Mouse (Mus musculus): Measurements from ENCODE around the gene Nacc2.
A peak's percentile ranks its signal among the peaks of the same experiment; 100 is the strongest.

The Nacc2 gene

DNA sequence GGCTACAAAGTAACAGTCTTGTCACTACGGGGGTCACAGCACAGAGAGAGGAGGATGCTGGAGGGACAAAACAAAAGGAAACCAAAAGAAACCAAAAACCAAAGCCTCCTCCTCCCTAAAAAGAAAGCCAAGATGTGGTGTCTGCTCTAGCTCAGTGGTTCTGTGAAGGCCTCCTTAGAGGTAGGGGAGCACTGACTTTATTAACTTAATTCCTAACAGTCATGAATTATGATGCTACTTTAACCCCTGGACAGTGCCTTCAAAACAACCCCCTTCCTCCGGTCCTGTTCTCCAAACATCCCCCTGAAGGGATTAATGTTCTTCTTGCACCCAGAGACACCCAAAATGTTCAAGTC lies 67.3 kb downstream of the Nacc2 start:
- DNase-seq (ENCODE audit: low spot score) = no peak

GRCm38 (mm10) chr2:26055046-26055746 lies 67.8 kb downstream of the Nacc2 start:
- DNase-seq (ENCODE audit: low spot score) = peak; percentile 62

DNA sequence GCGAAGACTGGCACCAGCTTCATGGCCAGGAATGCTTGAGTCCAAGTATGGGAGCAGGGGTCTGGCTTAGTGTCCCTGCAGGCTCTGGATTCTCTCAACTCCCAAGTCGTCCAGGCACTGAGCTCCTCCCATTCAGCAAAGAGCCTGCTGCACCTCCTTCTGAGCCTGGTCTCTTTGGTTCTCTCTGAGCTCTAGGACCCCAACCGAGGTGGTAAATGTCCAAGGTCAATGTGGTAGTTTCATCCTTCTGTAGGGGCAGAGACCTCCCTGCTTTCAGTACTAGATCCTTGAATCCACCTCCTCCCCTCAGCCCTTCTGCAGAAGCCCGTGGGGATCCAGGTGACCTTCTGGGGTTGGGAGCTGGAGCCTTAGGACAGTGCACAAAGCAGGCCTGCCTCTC lies 70.2 kb downstream of the Nacc2 start:
- DNase-seq (ENCODE audit: low spot score) = no peak

- no peak for DNase-seq (ENCODE audit: low spot score)
Measured at GRCm38 (mm10) chr2:26048816-26049215, 74.2 kb downstream of the Nacc2 start.

DNA sequence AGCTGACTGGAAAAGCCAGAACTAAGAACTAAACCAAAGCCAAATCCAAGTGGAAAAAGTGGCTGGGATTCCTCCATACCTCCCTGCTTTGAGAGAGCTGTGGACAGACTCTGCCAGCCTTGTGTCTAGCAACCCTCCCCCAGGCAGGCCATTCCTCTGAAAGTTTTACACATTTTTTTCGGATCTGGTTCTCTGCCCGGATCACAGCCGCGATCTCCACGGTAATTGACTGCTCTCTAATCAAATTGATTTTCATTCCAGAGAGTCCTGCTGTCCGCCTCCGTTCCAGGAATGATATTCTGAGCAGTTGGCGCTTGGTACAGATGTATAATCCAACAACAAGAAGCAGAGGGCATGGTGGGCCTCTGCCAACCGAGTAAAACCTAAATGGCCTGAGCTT lies 78.8 kb downstream of the Nacc2 start:
- peak; percentile 31 for DNase-seq (ENCODE audit: low spot score)

DNA sequence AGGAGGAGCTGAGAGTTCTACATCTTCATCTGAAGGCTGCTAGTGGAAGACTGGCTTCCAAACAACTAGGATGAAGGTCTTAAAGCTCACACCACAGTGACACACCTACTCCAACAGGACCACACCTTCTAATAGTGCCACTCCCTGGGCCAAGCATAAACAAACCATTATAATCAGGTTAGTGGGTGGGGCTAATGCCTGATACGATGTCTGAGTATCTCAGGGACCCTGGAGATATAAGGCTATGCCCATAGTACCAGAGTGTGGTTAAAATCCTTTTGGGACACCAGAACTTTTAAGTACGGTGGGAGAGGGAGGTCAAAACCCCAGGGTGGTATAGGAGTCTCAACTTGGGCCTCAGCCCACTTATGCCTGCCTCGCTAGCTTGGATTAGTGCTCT lies 80.4 kb downstream of the Nacc2 start:
- DNase-seq (ENCODE audit: low spot score) = no peak

GRCm38 (mm10) chr2:26041163-26041810 lies 81.7 kb downstream of the Nacc2 start:
- DNase-seq (ENCODE audit: low spot score) = no peak

DNA sequence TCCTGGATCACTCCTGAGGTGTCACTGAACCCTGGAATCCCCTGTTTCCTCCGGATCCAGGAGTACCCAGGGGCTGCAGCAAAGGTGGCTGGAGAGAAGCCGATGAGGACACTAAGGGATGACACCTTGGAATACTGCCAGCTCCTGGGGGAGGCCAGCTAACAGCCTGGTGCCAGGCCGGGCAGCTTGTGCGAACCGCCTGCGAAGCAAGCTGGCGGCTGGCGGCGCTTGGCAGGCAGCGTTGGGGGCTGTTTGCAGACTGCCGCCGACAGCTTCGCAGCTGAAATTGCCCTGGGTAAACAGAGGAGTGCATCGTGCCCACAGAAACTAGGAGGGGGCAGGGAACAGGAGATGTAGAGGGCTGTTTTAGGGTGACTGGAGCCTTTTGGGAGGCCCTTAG lies 83.1 kb downstream of the Nacc2 start:
- peak; percentile 69 for DNase-seq (ENCODE audit: low spot score)

DNA sequence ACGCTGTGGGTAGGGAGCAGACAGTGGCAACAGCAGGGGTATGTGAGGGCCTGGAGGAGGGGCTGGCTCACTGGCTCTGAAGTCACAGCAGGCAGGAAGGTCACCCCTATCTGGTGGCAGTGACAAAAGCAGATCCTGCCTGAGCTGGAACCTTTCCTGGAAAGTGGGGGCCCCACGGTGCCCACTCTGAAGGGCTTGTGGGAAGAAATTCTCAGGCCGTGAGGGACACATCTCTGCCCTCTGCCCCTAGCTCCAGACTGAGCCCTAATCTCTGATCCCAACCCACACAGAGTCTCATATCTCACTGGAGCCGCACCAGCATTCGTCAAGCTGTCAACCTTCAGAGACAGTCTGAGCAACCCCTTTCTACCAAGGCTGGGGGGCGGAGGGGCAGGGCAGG lies 85.6 kb downstream of the Nacc2 start:
- no peak for DNase-seq (ENCODE audit: low spot score)

DNA sequence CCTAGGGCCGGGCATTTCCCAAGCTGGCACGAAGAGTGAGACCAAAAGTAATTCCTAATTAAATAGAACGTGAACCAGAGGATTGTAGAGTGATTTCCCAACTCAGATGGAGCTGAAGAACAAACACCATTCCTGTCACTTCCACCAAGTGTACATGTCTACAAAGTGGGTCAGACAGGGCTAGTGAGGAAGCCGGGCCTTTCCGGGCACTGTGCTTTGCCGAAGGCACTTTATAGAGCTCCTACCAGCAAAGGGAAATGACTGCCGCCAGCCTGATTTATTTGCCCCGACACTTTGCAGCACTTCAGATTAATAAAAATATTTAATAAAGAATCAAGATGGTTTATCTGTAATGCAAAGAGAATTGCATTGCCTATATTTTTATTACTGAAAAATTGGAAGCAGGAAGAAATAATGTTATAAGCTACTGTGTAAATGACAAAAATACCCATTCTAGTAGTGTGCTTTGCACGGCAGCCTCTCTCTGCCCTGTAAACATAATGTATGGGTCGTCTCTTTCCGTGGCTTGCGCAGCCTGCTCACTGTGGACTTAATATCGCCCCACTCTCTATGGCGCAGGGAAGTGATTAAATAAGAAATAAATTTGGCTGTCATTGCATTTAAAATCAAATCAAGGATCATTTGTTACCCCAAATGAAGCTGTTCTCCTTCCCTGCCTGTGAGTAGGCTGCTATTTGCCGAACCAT lies 88.5 kb downstream of the Nacc2 start:
- DNase-seq (ENCODE audit: low spot score) = no peak

GRCm38 (mm10) chr2:26030288-26030687 lies 92.7 kb downstream of the Nacc2 start:
- no peak for DNase-seq (ENCODE audit: low spot score)

DNA sequence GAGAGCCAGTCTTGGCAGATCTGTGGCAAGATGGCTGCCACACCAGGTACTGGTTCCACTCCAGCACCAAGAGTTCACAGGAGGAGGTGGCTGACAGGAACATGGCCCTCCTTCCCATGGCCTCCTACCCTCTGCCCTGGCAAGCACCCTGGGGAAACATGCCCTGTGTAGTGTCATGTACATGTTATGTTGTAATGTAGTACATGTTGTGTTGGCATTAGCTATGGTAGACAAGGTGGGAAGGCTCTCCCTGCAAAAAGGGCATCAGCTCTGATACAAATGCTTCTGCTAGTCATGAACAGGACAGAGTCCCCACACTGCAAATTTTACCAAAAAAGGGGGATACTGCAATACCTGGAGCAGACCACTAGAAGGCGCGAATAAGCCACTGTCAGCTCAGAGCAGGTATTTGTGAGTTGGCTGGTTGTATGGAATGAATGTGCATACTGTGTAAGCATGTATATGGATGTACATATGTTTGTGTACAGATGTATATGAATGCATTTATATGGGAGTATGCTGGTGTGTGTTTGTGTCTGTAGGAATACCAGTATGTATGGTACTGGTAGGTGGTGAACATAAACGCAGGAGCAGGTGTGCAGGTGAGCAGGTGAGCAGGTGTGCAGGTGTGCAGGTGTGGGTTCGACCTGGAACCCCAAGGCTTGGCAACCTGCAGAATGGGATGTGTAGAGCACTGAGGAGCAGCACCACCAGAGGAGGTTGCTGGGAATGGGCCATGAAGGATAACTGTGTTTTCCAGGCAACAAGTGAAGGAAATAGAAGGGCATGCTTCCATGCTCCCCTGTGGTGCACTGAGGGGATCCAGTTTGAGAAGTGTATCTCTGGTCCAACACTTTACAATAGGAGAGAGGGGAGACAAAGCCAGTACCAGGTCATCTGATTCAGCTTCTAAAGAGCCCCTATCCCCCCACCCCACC lies 98.6 kb downstream of the Nacc2 start:
- DNase-seq (ENCODE audit: low spot score) = peak; percentile 48

DNA sequence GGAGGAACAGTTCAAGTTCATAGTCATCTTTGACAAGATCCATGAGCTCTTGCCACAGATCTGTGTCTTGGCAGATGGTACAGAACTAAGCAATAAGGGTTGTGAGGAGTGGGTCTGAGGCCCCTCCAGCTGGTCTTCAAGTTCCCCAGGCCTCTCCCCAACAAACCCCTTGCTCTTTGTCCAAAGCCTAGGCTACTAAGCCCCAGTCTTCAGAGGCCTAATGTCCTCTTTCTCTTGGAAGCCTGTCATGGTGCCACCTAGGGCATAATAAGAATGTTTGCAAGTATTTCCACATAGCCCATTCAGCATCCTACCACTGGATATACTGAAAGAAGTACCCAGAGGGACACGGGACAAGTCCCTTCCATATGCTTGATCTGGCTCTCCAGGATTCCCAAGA lies 100.4 kb downstream of the Nacc2 start:
- DNase-seq (ENCODE audit: low spot score) = no peak

DNA sequence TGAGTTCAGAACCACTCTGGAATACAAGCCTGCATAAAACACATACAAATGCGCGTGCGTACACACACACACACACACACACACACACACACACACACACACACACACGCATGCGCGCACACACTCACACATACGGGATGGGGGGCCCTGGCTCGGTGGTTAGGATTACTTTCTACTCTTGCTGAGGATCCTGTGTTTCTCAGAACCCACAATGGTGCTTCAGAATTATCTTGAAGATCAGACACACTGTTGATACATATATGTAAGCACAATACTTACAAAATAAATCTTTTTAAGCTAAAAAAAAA lies 100.8 kb downstream of the Nacc2 start:
- DNase-seq (ENCODE audit: low spot score) = no peak

DNA sequence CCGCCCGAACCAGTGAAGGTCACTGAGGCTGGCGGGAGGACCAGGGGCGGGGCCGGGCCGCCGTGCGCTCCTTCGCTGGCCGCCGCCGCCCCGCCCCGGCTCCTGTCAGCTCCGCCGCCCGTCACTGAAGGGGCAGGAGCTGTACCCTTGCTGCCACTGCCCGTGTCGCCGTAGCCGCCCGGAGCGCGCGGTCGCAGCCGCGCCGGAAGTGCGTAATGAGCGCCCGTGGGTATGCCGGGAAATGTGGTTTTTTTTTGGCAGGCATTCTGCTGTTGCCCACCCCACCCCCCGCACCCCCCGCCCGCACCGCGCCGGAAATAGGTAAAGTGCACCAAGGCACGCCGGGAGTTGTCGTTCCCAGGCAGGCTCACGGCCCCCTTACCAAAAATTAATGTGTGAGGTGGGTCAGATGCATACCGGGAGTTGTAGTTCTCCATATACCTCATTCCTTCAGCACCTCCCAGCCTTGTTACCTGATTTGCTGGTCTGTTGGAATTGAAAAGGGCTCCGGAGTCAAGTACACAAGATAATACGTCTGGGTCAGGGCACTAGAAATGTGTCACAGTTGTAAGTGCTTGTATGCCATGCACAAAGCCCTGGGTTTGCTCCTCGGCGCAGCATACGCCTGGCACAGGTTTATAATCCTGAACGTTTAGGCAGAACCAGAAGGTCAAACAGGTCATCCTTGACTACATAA lies 101.3 kb downstream of the Nacc2 start, which contains the start of gene Ubac1:
Ubac1 (minus strand) TSS at position 187 of the 697 bp plus-strand sequence.
- DNase-seq (ENCODE audit: low spot score) = peak; percentile 91

- DNase-seq (ENCODE audit: low spot score) = peak; percentile 37
Measured at GRCm38 (mm10) chr2:26020714-26021560, 102.1 kb downstream of the Nacc2 start.

- DNase-seq (ENCODE audit: low spot score) = no peak
Measured at GRCm38 (mm10) chr2:26019923-26020322, 103.1 kb downstream of the Nacc2 start.

DNA sequence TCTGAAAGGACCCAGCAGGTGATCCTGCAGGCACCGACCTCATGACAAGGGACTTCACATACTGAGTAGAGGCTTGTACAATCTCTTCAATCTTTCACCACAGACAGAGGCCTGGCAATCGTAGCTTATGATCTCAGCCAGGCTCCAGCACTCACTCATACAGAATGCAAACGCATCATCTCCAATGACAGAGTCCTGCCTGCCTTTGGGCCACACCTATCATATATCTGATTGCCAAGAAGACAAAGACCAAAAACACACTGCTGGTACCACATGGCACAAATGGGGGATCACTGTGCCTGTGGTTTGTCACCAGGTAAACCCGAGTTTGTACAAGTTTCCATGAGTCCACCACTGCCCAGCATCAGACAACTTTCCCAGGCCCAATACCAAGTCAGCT lies 105.7 kb downstream of the Nacc2 start:
- DNase-seq (ENCODE audit: low spot score) = no peak

DNA sequence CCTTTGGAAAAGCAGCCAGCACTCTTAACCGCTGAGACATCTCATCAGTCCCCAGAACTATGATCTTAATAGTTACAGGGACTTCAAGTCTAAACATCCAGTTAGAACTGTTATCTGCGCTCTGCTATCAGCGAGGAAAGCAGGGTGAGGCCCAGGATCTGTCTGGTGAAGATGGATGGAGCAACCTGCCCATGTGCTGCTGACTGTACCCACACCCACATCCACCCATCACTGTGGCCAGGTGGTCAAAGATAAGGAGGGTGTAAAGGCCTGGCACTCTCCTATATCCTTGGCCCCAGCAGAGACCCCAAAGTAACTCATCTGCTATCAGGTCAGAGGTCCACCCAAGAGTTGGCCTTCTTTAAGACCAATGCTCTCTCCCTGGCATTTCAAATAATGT lies 109.3 kb downstream of the Nacc2 start:
- no peak for DNase-seq (ENCODE audit: low spot score)

- no peak for DNase-seq (ENCODE audit: low spot score)
Measured at GRCm38 (mm10) chr2:26011420-26011819, 111.6 kb downstream of the Nacc2 start.
